Mouse (Mus musculus): ENCODE data around the gene Cip2a.

The Cip2a gene

GRCm38 (mm10) chr16:48993559-48994342, at the start of gene Cip2a, which contains the start of gene Dzip3:
Cip2a (plus strand) TSS chr16:48994185.
Dzip3 (minus strand) TSS chr16:48994165.
- DNase-seq: peak; percentile 89

- DNase-seq: no peak
These were observed 21.0 kb upstream of the Cip2a start for GRCm38 (mm10) chr16:48972996-48973395.

GRCm38 (mm10) chr16:48973548-48973947, 20.4 kb upstream of the Cip2a start:
- DNase-seq: peak; percentile 19 to 21

DNA sequence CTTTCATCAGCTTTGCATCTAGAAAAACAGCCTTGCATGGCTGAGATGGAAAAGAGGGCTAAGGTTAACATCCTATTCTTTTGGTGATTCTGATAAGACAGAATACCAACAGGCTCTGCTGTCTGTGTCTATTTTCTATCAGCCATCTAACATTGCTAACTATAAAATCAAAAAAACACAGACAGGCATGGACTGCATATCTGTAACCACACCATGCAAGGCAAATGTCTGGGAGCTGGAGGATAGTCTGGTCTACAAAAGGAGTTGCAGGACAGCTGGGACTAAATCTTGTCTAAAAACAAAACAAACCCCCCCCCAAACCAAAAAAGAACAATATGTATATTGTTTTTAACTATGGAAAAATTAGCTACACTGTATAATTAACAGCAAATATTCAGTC, 14.0 kb upstream of the Cip2a start:
- DNase-seq: no peak

DNA sequence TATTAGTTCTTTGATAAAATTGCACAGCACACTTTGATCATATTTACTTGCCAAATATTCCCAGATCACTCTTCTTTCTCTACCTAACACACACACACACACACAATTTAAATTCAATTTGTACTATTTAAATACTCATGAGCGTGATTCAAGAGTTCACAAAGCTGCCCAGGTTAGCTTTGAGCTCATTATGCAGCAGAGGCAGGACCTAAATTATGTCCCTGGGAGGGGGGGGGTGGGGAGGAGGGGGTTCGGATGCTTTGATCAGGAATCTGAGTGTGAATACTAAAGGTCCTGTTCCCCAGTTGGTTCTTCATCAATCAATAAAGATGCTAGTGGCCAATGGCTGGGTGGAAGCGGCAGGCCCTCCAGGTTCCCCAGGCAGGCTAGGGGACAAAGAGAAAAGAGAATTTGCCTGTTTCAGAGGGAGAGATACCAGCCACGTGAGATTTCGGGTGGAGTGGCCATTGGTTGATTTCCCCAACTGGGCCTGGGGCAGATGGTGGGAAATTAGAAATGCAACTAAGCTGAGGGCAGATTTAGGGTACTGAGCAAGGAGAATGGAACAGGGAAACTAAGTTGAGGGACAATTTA, 8.9 kb upstream of the Cip2a start:
- no peak for DNase-seq

GRCm38 (mm10) chr16:48989700-48990099, 4.3 kb upstream of the Cip2a start:
- DNase-seq: no peak

DNA sequence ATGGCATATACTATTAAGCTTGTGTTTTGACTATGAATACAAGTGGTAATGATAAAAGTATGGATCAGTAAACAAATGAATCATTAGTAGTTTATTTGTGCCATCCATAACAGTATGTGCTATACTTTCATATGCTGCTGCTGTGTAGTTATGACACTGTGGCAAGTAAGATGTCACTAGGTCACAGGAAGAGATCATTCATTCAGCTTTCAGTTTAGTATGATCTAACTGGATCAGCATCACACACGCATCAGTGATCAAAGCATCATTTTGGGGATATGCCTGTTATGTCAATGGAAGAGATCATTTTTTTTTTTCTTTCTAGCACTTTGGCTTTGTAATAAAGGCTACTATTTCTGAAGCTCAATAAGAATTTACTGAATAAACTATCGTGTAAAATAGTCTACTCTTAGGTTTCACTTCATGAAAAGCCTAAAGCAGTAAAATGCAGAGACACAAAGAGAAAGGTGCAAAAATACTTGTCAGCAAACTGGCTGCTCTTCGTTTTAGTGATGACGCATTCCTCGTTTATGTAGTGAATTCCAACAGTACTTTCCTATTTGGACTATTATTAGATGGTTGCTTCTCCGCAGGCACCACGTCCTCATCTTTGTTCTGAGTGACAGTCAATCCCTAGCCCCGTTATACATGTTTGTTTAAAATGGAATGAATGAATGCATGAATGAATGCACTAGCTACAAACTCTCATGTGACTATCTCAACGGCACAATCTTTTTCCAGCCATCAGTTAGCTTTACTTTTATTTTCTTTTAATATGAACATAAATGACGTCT, 1.4 kb upstream of the Cip2a start:
- peak; percentile 9 to 16 for DNase-seq

DNA sequence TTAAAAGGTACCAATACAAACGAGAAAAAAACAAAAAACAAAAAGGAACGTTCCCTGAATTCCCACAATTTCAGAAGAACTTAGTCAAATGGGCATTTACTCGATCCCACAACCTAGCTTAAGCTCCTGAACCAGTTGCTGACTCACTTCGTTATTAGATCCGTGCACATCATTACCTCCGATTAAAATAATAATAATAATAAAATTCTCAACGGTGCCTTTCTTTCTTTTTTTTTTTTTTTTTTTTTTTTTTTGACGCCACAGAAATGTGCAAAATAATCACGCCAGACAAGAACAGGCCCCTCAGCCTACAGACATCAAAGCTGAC, 790 bp upstream of the Cip2a start:
- no peak for DNase-seq

GRCm38 (mm10) chr16:48994343-48994693, 333 bp downstream of the Cip2a start:
- no peak for DNase-seq

DNA sequence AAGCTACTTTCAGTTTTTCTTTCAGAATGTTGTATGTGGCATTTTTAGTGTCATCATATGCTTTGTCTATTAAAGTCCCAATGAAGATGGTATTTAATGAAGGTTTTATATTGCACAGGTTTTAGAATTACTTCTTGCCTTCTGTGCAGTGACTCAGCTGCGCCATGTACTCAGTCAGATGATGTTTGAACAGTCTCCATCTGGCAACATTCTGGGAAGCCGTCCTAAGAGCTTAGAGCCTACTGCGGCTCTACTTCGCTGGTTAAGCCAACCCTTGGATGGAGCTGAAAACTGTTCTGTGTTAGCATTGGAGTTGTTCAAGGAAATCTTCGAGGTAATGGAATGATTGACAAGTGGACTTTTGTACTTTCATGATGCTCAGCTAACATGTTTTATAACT, 10.2 kb downstream of the Cip2a start:
- DNase-seq: no peak

GRCm38 (mm10) chr16:49016620-49017332, 22.8 kb downstream of the Cip2a start:
- DNase-seq: no peak

GRCm38 (mm10) chr16:49035852-49036251, 41.9 kb downstream of the Cip2a start:
- no peak for DNase-seq

GRCm38 (mm10) chr16:49037771-49038170, 43.8 kb downstream of the Cip2a start:
- DNase-seq: no peak

DNA sequence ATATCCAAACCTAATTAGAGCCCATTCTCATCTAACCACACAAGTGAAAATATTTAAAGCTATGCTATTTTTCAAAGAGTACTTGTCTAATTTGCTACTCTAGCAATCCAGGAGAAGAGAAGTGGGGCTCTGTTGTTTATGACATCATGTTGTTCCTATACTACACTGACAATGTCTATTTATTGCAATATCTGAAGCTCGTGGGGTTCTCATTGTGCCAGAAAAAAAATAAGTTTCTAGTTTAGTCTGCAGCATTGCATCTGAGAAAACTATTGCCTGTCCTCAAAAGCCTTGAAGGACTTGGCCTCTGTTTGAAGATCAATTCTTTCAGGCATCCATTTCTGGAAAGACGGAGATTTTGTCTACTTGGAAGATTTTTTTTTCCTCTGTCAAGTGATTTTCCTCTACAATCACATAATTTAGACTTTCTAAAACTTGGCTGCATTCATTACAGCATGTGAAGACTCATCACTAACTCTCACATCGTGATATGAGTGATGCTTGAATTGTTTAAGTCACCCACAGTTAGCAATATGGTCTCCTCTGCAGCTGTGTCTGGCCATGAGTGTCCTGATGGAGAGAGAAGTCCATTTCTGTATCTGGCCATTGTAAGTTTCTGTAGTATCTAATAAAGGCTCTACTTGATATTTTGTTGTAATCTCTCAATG, 46.7 kb downstream of the Cip2a start:
- DNase-seq: no peak

DNA sequence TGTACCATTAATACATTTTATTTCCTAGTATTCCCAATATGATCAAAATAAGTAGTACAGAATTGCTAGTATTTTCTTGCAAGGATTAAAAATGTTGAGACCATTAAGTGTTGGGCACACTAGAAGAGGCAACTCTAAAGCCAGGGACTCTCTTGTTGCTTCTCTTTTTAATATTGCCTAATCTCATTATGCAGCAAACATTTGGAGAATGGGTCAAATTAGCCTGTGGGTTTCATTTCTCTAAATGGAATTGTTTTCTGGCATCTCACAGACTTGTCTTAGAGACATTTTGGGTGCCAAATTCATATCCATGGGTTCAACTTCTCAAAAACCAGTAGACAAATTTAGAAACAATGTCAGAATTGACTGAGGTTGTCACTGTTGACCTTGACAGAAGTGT, 55.2 kb downstream of the Cip2a start:
- no peak for DNase-seq

DNA sequence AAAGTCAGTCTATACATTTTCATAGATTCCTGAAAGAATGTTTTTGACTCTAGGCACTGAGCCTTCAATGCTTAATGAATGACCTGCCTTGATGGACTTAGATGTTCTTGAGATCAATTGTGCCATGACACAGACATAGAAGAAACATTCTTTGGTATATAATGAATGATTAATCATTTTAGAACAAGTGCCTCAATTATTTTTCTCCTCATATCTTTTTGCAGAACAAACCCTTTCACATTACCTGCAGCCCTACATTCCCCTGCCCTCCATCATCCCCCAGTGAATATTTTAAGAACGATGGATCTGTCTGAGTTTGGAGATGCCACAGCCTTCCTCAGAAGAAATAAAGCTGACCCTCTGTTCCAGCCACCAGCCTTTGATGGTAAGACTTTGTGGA, 63.2 kb downstream of the Cip2a start, which contains the start of gene Myh15:
Gene Myh15, plus strand, starts transcription at position 301 of the 400 bp plus-strand sequence.
- no peak for DNase-seq

Measured in B cell, adult 2 months (primary cell).